Mouse (Mus musculus): Measurements from ENCODE around the gene Olfr10. TPM values are rescaled to one million over a fixed set of nuclear protein-coding genes. Genes with fewer than 3 reads are reported as not detected.
"Not testable (repeated sequence)": the region's sequence is repeated elsewhere in the genome, so short reads cannot be mapped to it uniquely, and the experiment has no call there.

Gene Olfr10
- polyA plus RNA-seq, 1 experiment from 2014 or later: not detected

GRCm38 (mm10) chr11:49287251-49287650 is 17.3 kb upstream of the Olfr10 start:
- no peaks in the 10 kb centered on the region for H3K27me3 ChIP-seq (replicated peaks; ENCODE audit: control insufficient read depth, insufficient read depth, low read length)
- no peak for ATAC-seq
- H3K4me1 ChIP-seq (replicated peaks; ENCODE audit: control insufficient read depth, insufficient read depth, low read length): no peaks in the 10 kb centered on the region
- H3K36me3 ChIP-seq (ENCODE audit: control insufficient read depth, insufficient read depth): no peaks in the 10 kb centered on the region
- H3K4me2 ChIP-seq (replicated peaks; ENCODE audit: low read depth): no peak overlapping the region
- no peaks in the 10 kb centered on the region for H3K9me3 ChIP-seq (ENCODE audit: control insufficient read depth)
- no peak for TF ChIP-seq CTCF (IDR thresholded peaks at IDR 0.05; ENCODE audit: low read depth)
- H3K9ac ChIP-seq (ENCODE audit: low read depth, low read length): no peak overlapping the region
- no peak overlapping the region for H3K4me3 ChIP-seq (ENCODE audit: low read depth, low read length)
- WGBS: 68% methylated on average over 2 of the region's 2 CpGs
- H3K27ac ChIP-seq (ENCODE audit: low read depth, low read length): no peak overlapping the region

- Histone ChIP-seq H3K4me1 (replicated peaks; ENCODE audit: control insufficient read depth, insufficient read depth, low read length) (no peaks in the 10 kb centered on the region), H3K4me3 (ENCODE audit: low read depth, low read length) (no peak overlapping the region), H3K9ac (ENCODE audit: low read depth, low read length) (no peak overlapping the region), H3K4me2 (replicated peaks; ENCODE audit: low read depth) (no peak overlapping the region), H3K9me3 (ENCODE audit: control insufficient read depth) (no peaks in the 10 kb centered on the region), H3K27ac (ENCODE audit: low read depth, low read length) (no peak overlapping the region), H3K36me3 (ENCODE audit: control insufficient read depth, insufficient read depth) (no peaks in the 10 kb centered on the region), H3K27me3 (replicated peaks; ENCODE audit: control insufficient read depth, insufficient read depth, low read length) (no peaks in the 10 kb centered on the region)
- 80% methylated on average over 3 of the region's 3 CpGs for WGBS
- no peak for TF ChIP-seq CTCF (IDR thresholded peaks at IDR 0.05; ENCODE audit: low read depth)
- ATAC-seq: no peak
Observed at GRCm38 (mm10) chr11:49292777-49293176, 11.8 kb upstream of the Olfr10 start.

- 57% methylated on average over 5 of the region's 5 CpGs for WGBS
- not testable (repeated sequence) for H3K4me1 ChIP-seq (replicated peaks; ENCODE audit: control insufficient read depth, insufficient read depth, low read length); H3K27me3 ChIP-seq (replicated peaks; ENCODE audit: control insufficient read depth, insufficient read depth, low read length); H3K27ac ChIP-seq (ENCODE audit: low read depth, low read length); H3K9me3 ChIP-seq (ENCODE audit: control insufficient read depth); H3K9ac ChIP-seq (ENCODE audit: low read depth, low read length); H3K36me3 ChIP-seq (ENCODE audit: control insufficient read depth, insufficient read depth); H3K4me2 ChIP-seq (replicated peaks; ENCODE audit: low read depth); H3K4me3 ChIP-seq (ENCODE audit: low read depth, low read length); ATAC-seq
Observed at GRCm38 (mm10) chr11:49308547-49308946, 4.0 kb downstream of the Olfr10 start.

- no peak for ATAC-seq
- Histone ChIP-seq H3K9me3 (ENCODE audit: control insufficient read depth) (no peaks in the 10 kb centered on the region), H3K27ac (ENCODE audit: low read depth, low read length) (no peak within 1 kb of the TSS), H3K4me3 (ENCODE audit: low read depth, low read length) (no peak within 1 kb of the TSS), H3K27me3 (replicated peaks; ENCODE audit: control insufficient read depth, insufficient read depth, low read length) (no peaks in the 10 kb centered on the region), H3K9ac (ENCODE audit: low read depth, low read length) (no peak within 1 kb of the TSS), H3K4me2 (replicated peaks; ENCODE audit: low read depth) (no peak within 1 kb of the TSS), H3K4me1 (replicated peaks; ENCODE audit: control insufficient read depth, insufficient read depth, low read length) (no peaks in the 10 kb centered on the region), H3K36me3 (ENCODE audit: control insufficient read depth, insufficient read depth) (no peaks in the 10 kb centered on the region)
- TF ChIP-seq CTCF (IDR thresholded peaks at IDR 0.05; ENCODE audit: low read depth): no peak
- 69% methylated on average over 2 of the region's 2 CpGs for WGBS
Observed at GRCm38 (mm10) chr11:49322442-49322841, 17.9 kb downstream of the Olfr10 start, which contains the start of gene Olfr1391. Gene Olfr1391 (plus strand): TSS chr11:49322742.

GRCm38 (mm10) chr11:49326726-49327125 is 22.2 kb downstream of the Olfr10 start:
- no peak for ATAC-seq
- Histone ChIP-seq H3K9me3 (ENCODE audit: control insufficient read depth) (no peaks in the 10 kb centered on the region), H3K36me3 (ENCODE audit: control insufficient read depth, insufficient read depth) (no peaks in the 10 kb centered on the region), H3K4me2 (replicated peaks; ENCODE audit: low read depth) (no peak overlapping the region), H3K27me3 (replicated peaks; ENCODE audit: control insufficient read depth, insufficient read depth, low read length) (no peaks in the 10 kb centered on the region), H3K4me3 (ENCODE audit: low read depth, low read length) (no peak overlapping the region), H3K27ac (ENCODE audit: low read depth, low read length) (no peak overlapping the region), H3K4me1 (replicated peaks; ENCODE audit: control insufficient read depth, insufficient read depth, low read length) (no peaks in the 10 kb centered on the region), H3K9ac (ENCODE audit: low read depth, low read length) (no peak overlapping the region)
- TF ChIP-seq CTCF (IDR thresholded peaks at IDR 0.05; ENCODE audit: low read depth): no peak
- 83% methylated on average over 3 of the region's 3 CpGs for WGBS

GRCm38 (mm10) chr11:49329686-49330085 is 25.1 kb downstream of the Olfr10 start:
- Histone ChIP-seq H3K9ac (ENCODE audit: low read depth, low read length) (no peak overlapping the region), H3K36me3 (ENCODE audit: control insufficient read depth, insufficient read depth) (no peaks in the 10 kb centered on the region), H3K27me3 (replicated peaks; ENCODE audit: control insufficient read depth, insufficient read depth, low read length) (no peaks in the 10 kb centered on the region), H3K27ac (ENCODE audit: low read depth, low read length) (no peak overlapping the region), H3K4me3 (ENCODE audit: low read depth, low read length) (no peak overlapping the region), H3K9me3 (ENCODE audit: control insufficient read depth) (no peaks in the 10 kb centered on the region), H3K4me1 (replicated peaks; ENCODE audit: control insufficient read depth, insufficient read depth, low read length) (no peaks in the 10 kb centered on the region), H3K4me2 (replicated peaks; ENCODE audit: low read depth) (no peak overlapping the region)
- TF ChIP-seq CTCF (IDR thresholded peaks at IDR 0.05; ENCODE audit: low read depth): no peak
- WGBS: 75% methylated on average over 1 of the region's 1 CpGs
- no peak for ATAC-seq

- H3K9ac ChIP-seq (ENCODE audit: low read depth, low read length): no peak within 1 kb of the TSS
- TF ChIP-seq CTCF (IDR thresholded peaks at IDR 0.05; ENCODE audit: low read depth): no peak
- H3K36me3 ChIP-seq (ENCODE audit: control insufficient read depth, insufficient read depth): no peaks in the 10 kb centered on the region
- H3K27ac ChIP-seq (ENCODE audit: low read depth, low read length): no peak within 1 kb of the TSS
- no peaks in the 10 kb centered on the region for H3K27me3 ChIP-seq (replicated peaks; ENCODE audit: control insufficient read depth, insufficient read depth, low read length)
- ATAC-seq: no peak
- no peaks in the 10 kb centered on the region for H3K9me3 ChIP-seq (ENCODE audit: control insufficient read depth)
- no peak within 1 kb of the TSS for H3K4me2 ChIP-seq (replicated peaks; ENCODE audit: low read depth)
- 75% methylated on average over 1 of the region's 1 CpGs for WGBS
- no peak within 1 kb of the TSS for H3K4me3 ChIP-seq (ENCODE audit: low read depth, low read length)
- no peaks in the 10 kb centered on the region for H3K4me1 ChIP-seq (replicated peaks; ENCODE audit: control insufficient read depth, insufficient read depth, low read length)
Observed at GRCm38 (mm10) chr11:49334888-49335287, 30.3 kb downstream of the Olfr10 start, which contains the start of gene Olfr1390. Gene Olfr1390 (plus strand): TSS chr11:49335188.
